Mouse (Mus musculus) ES-E14 (cell line): ENCODE data around the gene Fadd.

ENCODE experiments used
- HCFC1 ChIP-seq: IDR thresholded peaks from 2 replicates; pipeline ENCODE4 v1.6.1; 2012; ENCODE audit warnings: low read length, inconsistent platforms, borderline replicate concordance; ENCODE audit not compliant: insufficient read depth
- ZNF384 ChIP-seq: IDR thresholded peaks from 2 replicates; pipeline ENCODE4 v1.6.1; 2012; ENCODE audit warnings: low read depth, low read length, inconsistent platforms

- TF ChIP-seq ZNF384 (no peak), HCFC1 (no peak)
Measured at GRCm38 (mm10) chr7:144563456-144564155, 18.7 kb downstream of the Fadd start.
